Mouse (Mus musculus): ENCODE data around the gene Rap2c. TPM values are rescaled to one million over a fixed set of nuclear protein-coding genes. Genes with fewer than 3 reads are reported as not detected.

Gene Rap2c
- total RNA-seq, 4 experiments from 2014 or later = 17.9 to 25.3 (median 22.0) TPM

DNA sequence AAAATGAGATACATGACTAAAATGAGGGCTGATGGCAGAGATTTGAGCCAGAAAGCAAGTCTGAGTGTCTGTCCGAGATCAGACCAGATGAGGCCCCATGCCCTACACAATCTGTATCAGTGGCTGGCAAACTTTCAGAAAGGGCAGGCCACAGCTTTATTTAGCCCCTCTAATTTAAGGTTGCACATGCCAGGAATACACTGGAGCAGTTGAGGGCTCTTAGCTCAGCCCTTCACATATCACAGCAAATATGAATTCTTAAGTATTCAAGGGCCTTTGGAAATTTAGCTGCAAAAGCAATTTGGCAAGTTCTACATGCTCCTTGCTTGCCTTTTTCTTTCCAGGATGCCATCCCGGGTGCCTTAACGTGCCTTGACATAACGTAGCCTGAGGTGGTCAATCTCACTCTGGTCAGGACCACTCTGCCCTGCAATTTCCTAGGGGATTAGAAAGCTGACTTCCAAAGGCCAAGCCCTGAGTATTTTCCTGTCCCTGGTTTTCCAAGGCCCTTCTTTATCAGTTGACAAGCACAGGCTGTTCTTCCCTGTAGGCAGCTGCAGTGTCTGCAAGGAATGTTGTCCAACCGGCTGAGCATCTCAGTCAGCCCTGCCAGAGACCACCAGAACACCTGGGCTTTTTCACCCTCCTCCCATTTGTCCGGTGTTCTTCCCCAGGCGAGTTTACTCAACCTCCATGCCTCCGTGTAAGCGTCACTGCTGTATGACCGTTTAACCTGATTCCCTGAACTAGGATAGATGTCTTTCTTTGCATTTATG lies 49.5 kb downstream of the Rap2c start:
- DNase-seq (ENCODE audit: low spot score) = no peak

DNA sequence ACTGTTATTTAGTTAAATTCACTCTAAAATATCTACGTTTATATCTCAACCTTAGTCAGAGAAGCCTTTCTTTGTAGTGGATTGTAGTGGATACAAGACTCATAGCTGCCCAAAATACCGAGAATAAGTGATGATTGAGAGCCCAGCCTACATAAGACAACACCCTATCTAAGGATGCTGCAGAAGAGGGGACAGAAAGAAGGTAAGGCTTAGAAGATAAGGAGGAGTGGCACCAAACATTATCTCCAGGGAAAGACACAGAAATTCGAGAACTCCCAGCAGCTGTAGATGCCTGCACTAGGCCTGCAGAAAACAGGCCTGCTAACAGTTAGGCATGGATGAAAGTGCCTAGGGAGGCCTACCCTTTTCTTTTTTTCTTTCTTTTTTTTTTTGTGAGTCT lies 52.7 kb downstream of the Rap2c start:
- DNase-seq (ENCODE audit: low spot score) = no peak

DNA sequence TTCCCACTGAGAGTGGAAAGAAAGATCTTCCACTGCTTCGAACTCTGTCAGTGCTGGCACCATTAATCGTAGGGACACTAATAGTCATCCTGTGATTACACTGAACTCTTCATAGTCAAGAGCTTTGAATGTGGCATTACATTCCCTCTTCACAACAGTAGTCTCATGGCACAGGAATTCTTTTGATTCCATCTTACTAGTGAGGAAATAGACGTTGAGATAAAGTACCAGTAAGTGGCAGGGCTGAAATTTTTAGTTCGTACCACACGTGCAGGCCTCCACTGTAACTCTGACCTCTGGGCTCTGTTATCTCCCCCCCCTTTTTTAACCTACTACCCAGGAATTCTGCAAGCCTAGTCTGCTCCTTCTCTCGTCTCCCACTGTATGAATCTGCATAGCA lies 54.9 kb downstream of the Rap2c start:
- DNase-seq (ENCODE audit: low spot score) = no peak

Other genes with a start within 250 kb of the Rap2c start
- 1 to 10 TPM; 1.3 to 2.7 (median 1.9) TPM for gene Stk26, start 177.0 kb downstream of the Rap2c start, total RNA-seq (2022)
- under 1 TPM in 3 of 4 experiments, not detected in 1; 0.11 to 0.35 (median 0.25) TPM for gene Frmd7, start 75.3 kb downstream of the Rap2c start, total RNA-seq (2022)
- 1 to 10 TPM in 1 of 4 experiments, under 1 TPM in 3; 0.25 to 1.6 (median 0.68) TPM for gene Mbnl3, start 188.5 kb upstream of the Rap2c start, total RNA-seq (2022)

All from heart, adult 8-10 months (tissue).